Mouse (Mus musculus) left cerebral cortex, postnatal 36 days (tissue): ENCODE measurements around the gene Prpf39. TPM values are rescaled to one million over a fixed set of nuclear protein-coding genes. Genes with fewer than 3 reads are reported as not detected.
A peak's percentile ranks its signal among the peaks of the same experiment; 100 is the strongest.

Experiments used
- DNase-seq, 2 experiments: peaks; one replicate each; pipeline ENCODE4 v3.0.0; 2021 to 2022; ENCODE audit warnings: low spot score in 2 of 2, mixed read lengths in 1 of 2
- intact Hi-C: fragments of 180-260 bp; cut with DNase I; formaldehyde crosslinking; loops from one replicate; pipeline ENCODE4 v1.15.1; 2025
- total RNA-seq, 2 experiments: library from RNA; stranded (reverse); gene quantifications; 2 replicates each; pipeline ENCODE4 v1.2.3; 2021

Gene Prpf39
- total RNA-seq, 2 experiments from 2014 or later = 27.0 to 48.3 TPM

GRCm38 (mm10) chr12:65111503-65111902, 75.4 kb downstream of the Prpf39 start:
- intact Hi-C loops = no loop called here
- no peak for DNase-seq

- intact Hi-C loops = no loop called here
- peak in 1 of 2 experiments; percentile 27 for DNase-seq
These were observed 76.7 kb downstream of the Prpf39 start for GRCm38 (mm10) chr12:65112811-65113210.

Other genes starting within 250 kb of the Prpf39 start
- gene Gm527, start 118.4 kb upstream of the Prpf39 start, total RNA-seq = 10 to 100 TPM; 13.7 to 16.5 TPM
- 10 to 100 TPM; 21.1 to 23.0 TPM for gene Klhl28, start 70.8 kb upstream of the Prpf39 start, total RNA-seq
- 10 to 100 TPM; 48.8 to 56.1 TPM for gene Togaram1, start 70.5 kb upstream of the Prpf39 start, total RNA-seq
- gene Fkbp3, start 37.7 kb downstream of the Prpf39 start, total RNA-seq = 100 to 1,000 TPM; 149 to 162 TPM
- gene Fancm, start 39.3 kb downstream of the Prpf39 start, total RNA-seq = 10 to 100 TPM; 11.2 to 14.3 TPM
- under 1 TPM; 0.64 to 0.88 TPM for gene Mis18bp1, start 136.3 kb downstream of the Prpf39 start, total RNA-seq
- not detected for gene Wdr20rt, start 189.2 kb downstream of the Prpf39 start, total RNA-seq